Mouse (Mus musculus) liver, adult 2 months (tissue): ENCODE measurements around the gene Gm20696.

ENCODE experiments used
- CTCF ChIP-seq: fragments of 200-500 bp; IDR thresholded peaks from 2 replicates; pipeline ENCODE4 v1.5.1; 2011; ENCODE audit warnings: low read depth, low read length, control low read depth
- POLR2A ChIP-seq: fragments of 200-500 bp; IDR thresholded peaks from 2 replicates; pipeline ENCODE4 v1.6.1; 2011; ENCODE audit warnings: low read length, control low read depth; ENCODE audit not compliant: insufficient read depth; ENCODE audit errors: extremely low read depth

DNA sequence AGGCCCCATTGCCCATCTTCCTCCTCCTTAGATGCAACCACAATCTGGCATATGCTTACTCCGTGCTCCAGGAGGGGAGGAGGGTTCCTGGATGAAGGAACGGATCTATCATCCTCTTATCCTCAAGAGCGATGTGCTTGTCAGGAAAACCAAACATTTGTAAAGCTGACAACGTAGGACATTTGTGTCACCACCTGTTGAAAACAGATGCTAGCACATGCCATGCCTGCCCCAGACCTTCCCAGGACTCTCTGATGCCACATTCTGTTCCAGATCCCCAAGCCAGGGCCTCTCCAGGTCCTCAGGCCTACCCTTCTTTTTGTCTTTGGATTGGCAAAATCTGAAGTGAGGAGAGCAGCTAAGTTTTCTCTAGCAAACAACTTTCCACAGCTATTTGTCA lies 257.7 kb downstream of the Gm20696 start:
- TF ChIP-seq POLR2A (no peak), CTCF (no peak)
